Mouse (Mus musculus): ENCODE data around the gene Fam20a. TPM values are rescaled to one million over a fixed set of nuclear protein-coding genes. Genes with fewer than 3 reads are reported as not detected.

Fam20a gene
- polyA plus RNA-seq, 1 experiment: 5.4 TPM

- no peaks in the 10 kb centered on the region for H3K36me3 ChIP-seq (ENCODE audit: control insufficient read depth, insufficient read depth)
- no peak for TF ChIP-seq CTCF (IDR thresholded peaks at IDR 0.05; ENCODE audit: control insufficient read depth, insufficient read depth, insufficient read length)
- no peak for TF ChIP-seq MAX (IDR thresholded peaks at IDR 0.05)
- TF ChIP-seq MYOG (IDR thresholded peaks at IDR 0.05; ENCODE audit: control insufficient read depth, extremely low read depth, insufficient read length): no peak
- no peak for TF ChIP-seq FOSL1 (IDR thresholded peaks at IDR 0.05; ENCODE audit: insufficient read depth, low read length, poor library complexity, severe bottlenecking)
- TF ChIP-seq USF1 (IDR thresholded peaks at IDR 0.05; ENCODE audit: low read depth): no peak
- no peak for TF ChIP-seq MYOD1 (IDR thresholded peaks at IDR 0.05; ENCODE audit: control insufficient read depth, insufficient read length, low read depth)
- TF ChIP-seq CEBPB (IDR thresholded peaks at IDR 0.05; ENCODE audit: low read depth): no peak
- no peaks in the 10 kb centered on the region for H3K27me3 ChIP-seq (ENCODE audit: control insufficient read depth, insufficient read depth, insufficient read length)
- H3K4me3 ChIP-seq (ENCODE audit: insufficient read depth, poor library complexity, severe bottlenecking): no peak overlapping the region
- H3K79me2 ChIP-seq (ENCODE audit: control insufficient read depth, insufficient read depth): no peaks in the 10 kb centered on the region
- no peaks in the 10 kb centered on the region for H3K79me3 ChIP-seq (ENCODE audit: low read depth)
- no peak overlapping the region for H3ac ChIP-seq (ENCODE audit: control insufficient read depth, insufficient read length, low read depth)
Measured at GRCm38 (mm10) chr11:109700761-109701160, 21.3 kb downstream of the Fam20a start.

GRCm38 (mm10) chr11:109699784-109700183 is 22.3 kb downstream of the Fam20a start:
- no peaks in the 10 kb centered on the region for H3K79me3 ChIP-seq (ENCODE audit: low read depth)
- no peak overlapping the region for H3ac ChIP-seq (ENCODE audit: control insufficient read depth, insufficient read length, low read depth)
- no peaks in the 10 kb centered on the region for H3K79me2 ChIP-seq (ENCODE audit: control insufficient read depth, insufficient read depth)
- H3K4me3 ChIP-seq (ENCODE audit: insufficient read depth, poor library complexity, severe bottlenecking): no peak overlapping the region
- H3K27me3 ChIP-seq (ENCODE audit: control insufficient read depth, insufficient read depth, insufficient read length): no peaks in the 10 kb centered on the region
- TF ChIP-seq FOSL1 (IDR thresholded peaks at IDR 0.05; ENCODE audit: insufficient read depth, low read length, poor library complexity, severe bottlenecking): no peak
- TF ChIP-seq USF1 (IDR thresholded peaks at IDR 0.05; ENCODE audit: low read depth): no peak
- no peak for TF ChIP-seq CTCF (IDR thresholded peaks at IDR 0.05; ENCODE audit: control insufficient read depth, insufficient read depth, insufficient read length)
- no peak for TF ChIP-seq MAX (IDR thresholded peaks at IDR 0.05)
- TF ChIP-seq MYOG (IDR thresholded peaks at IDR 0.05; ENCODE audit: control insufficient read depth, extremely low read depth, insufficient read length): no peak
- TF ChIP-seq CEBPB (IDR thresholded peaks at IDR 0.05; ENCODE audit: low read depth): no peak
- no peak for TF ChIP-seq MYOD1 (IDR thresholded peaks at IDR 0.05; ENCODE audit: control insufficient read depth, insufficient read length, low read depth)
- H3K36me3 ChIP-seq (ENCODE audit: control insufficient read depth, insufficient read depth): no peaks in the 10 kb centered on the region

GRCm38 (mm10) chr11:109698740-109699139 is 23.3 kb downstream of the Fam20a start:
- no peaks in the 10 kb centered on the region for H3K36me3 ChIP-seq (ENCODE audit: control insufficient read depth, insufficient read depth)
- no peak for TF ChIP-seq CEBPB (IDR thresholded peaks at IDR 0.05; ENCODE audit: low read depth)
- no peak for TF ChIP-seq MYOD1 (IDR thresholded peaks at IDR 0.05; ENCODE audit: control insufficient read depth, insufficient read length, low read depth)
- no peaks in the 10 kb centered on the region for H3K79me3 ChIP-seq (ENCODE audit: low read depth)
- H3K27me3 ChIP-seq (ENCODE audit: control insufficient read depth, insufficient read depth, insufficient read length): no peaks in the 10 kb centered on the region
- H3K4me3 ChIP-seq (ENCODE audit: insufficient read depth, poor library complexity, severe bottlenecking): no peak overlapping the region
- no peaks in the 10 kb centered on the region for H3K79me2 ChIP-seq (ENCODE audit: control insufficient read depth, insufficient read depth)
- no peak overlapping the region for H3ac ChIP-seq (ENCODE audit: control insufficient read depth, insufficient read length, low read depth)

GRCm38 (mm10) chr11:109697089-109697643 is 24.9 kb downstream of the Fam20a start:
- no peak for TF ChIP-seq MYOD1 (IDR thresholded peaks at IDR 0.05; ENCODE audit: control insufficient read depth, insufficient read length, low read depth)
- no peak for TF ChIP-seq CEBPB (IDR thresholded peaks at IDR 0.05; ENCODE audit: low read depth)
- TF ChIP-seq CTCF (IDR thresholded peaks at IDR 0.05; ENCODE audit: control insufficient read depth, insufficient read depth, insufficient read length): no peak
- no peak for TF ChIP-seq FOSL1 (IDR thresholded peaks at IDR 0.05; ENCODE audit: insufficient read depth, low read length, poor library complexity, severe bottlenecking)
- no peak for TF ChIP-seq MAX (IDR thresholded peaks at IDR 0.05)
- no peak for TF ChIP-seq MYOG (IDR thresholded peaks at IDR 0.05; ENCODE audit: control insufficient read depth, extremely low read depth, insufficient read length)
- TF ChIP-seq USF1 (IDR thresholded peaks at IDR 0.05; ENCODE audit: low read depth): no peak
- Histone ChIP-seq H3K79me2 (ENCODE audit: control insufficient read depth, insufficient read depth) (no peaks in the 10 kb centered on the region), H3ac (ENCODE audit: control insufficient read depth, insufficient read length, low read depth) (no peak overlapping the region), H3K79me3 (ENCODE audit: low read depth) (no peaks in the 10 kb centered on the region), H3K36me3 (ENCODE audit: control insufficient read depth, insufficient read depth) (no peaks in the 10 kb centered on the region), H3K4me3 (ENCODE audit: insufficient read depth, poor library complexity, severe bottlenecking) (no peak overlapping the region), H3K27me3 (ENCODE audit: control insufficient read depth, insufficient read depth, insufficient read length) (no peaks in the 10 kb centered on the region)

- no peaks in the 10 kb centered on the region for H3K27me3 ChIP-seq (ENCODE audit: control insufficient read depth, insufficient read depth, insufficient read length)
- no peaks in the 10 kb centered on the region for H3K79me3 ChIP-seq (ENCODE audit: low read depth)
- H3K79me2 ChIP-seq (ENCODE audit: control insufficient read depth, insufficient read depth): no peaks in the 10 kb centered on the region
- H3ac ChIP-seq (ENCODE audit: control insufficient read depth, insufficient read length, low read depth): no peak overlapping the region
- H3K4me3 ChIP-seq (ENCODE audit: insufficient read depth, poor library complexity, severe bottlenecking): no peak overlapping the region
- TF ChIP-seq CEBPB (IDR thresholded peaks at IDR 0.05; ENCODE audit: low read depth): no peak
- no peak for TF ChIP-seq CTCF (IDR thresholded peaks at IDR 0.05; ENCODE audit: control insufficient read depth, insufficient read depth, insufficient read length)
- no peak for TF ChIP-seq MAX (IDR thresholded peaks at IDR 0.05)
- no peaks in the 10 kb centered on the region for H3K36me3 ChIP-seq (ENCODE audit: control insufficient read depth, insufficient read depth)
Measured at GRCm38 (mm10) chr11:109696519-109696918, 25.6 kb downstream of the Fam20a start.

GRCm38 (mm10) chr11:109692737-109693136 is 29.3 kb downstream of the Fam20a start:
- TF ChIP-seq CEBPB (IDR thresholded peaks at IDR 0.05; ENCODE audit: low read depth): no peak
- no peak for TF ChIP-seq MAX (IDR thresholded peaks at IDR 0.05)
- no peak for TF ChIP-seq MYOG (IDR thresholded peaks at IDR 0.05; ENCODE audit: control insufficient read depth, extremely low read depth, insufficient read length)
- no peak for TF ChIP-seq MYOD1 (IDR thresholded peaks at IDR 0.05; ENCODE audit: control insufficient read depth, insufficient read length, low read depth)
- TF ChIP-seq CTCF (IDR thresholded peaks at IDR 0.05; ENCODE audit: control insufficient read depth, insufficient read depth, insufficient read length): no peak
- no peak for TF ChIP-seq USF1 (IDR thresholded peaks at IDR 0.05; ENCODE audit: low read depth)
- TF ChIP-seq FOSL1 (IDR thresholded peaks at IDR 0.05; ENCODE audit: insufficient read depth, low read length, poor library complexity, severe bottlenecking): no peak
- H3K27me3 ChIP-seq (ENCODE audit: control insufficient read depth, insufficient read depth, insufficient read length): no peaks in the 10 kb centered on the region
- no peak overlapping the region for H3K4me3 ChIP-seq (ENCODE audit: insufficient read depth, poor library complexity, severe bottlenecking)
- no peaks in the 10 kb centered on the region for H3K79me3 ChIP-seq (ENCODE audit: low read depth)
- no peaks in the 10 kb centered on the region for H3K36me3 ChIP-seq (ENCODE audit: control insufficient read depth, insufficient read depth)
- no peak overlapping the region for H3ac ChIP-seq (ENCODE audit: control insufficient read depth, insufficient read length, low read depth)
- H3K79me2 ChIP-seq (ENCODE audit: control insufficient read depth, insufficient read depth): no peaks in the 10 kb centered on the region

All from C2C12 (cell line).